Mouse (Mus musculus) midbrain, embryonic 14.5 days (tissue): ENCODE results near the gene Cnr2. TPM values are rescaled to one million over a fixed set of nuclear protein-coding genes. Genes with fewer than 3 reads are reported as not detected.

ENCODE experiments used
- ATAC-seq: fragments of 200-750 bp; cut with Nextera tagmentation; 2 replicates; pipeline ENCODE4 v1.8.0; 2017; ENCODE audit warnings: moderate number of reproducible peaks, moderate library complexity; ENCODE audit not compliant: low FRiP score, low TSS enrichment
- DNase-seq: peaks from one replicate; pipeline ENCODE4 v3.0.0-alpha.2; 2015
- H3K27ac ChIP-seq: fragments of 300-500 bp; sonication (generic); replicated peaks from 2 replicates; pipeline ENCODE4 v1.5.1; 2014; ENCODE audit warnings: mild to moderate bottlenecking, low read depth, low read length, moderate library complexity
- H3K27me3 ChIP-seq: fragments of 300-500 bp; sonication (generic); 2 replicates; pipeline ENCODE4 v1.6.1; 2014; ENCODE audit warnings: low read length, control low read depth, mixed read lengths; ENCODE audit not compliant: control insufficient read depth, insufficient read depth
- H3K36me3 ChIP-seq: fragments of 300-500 bp; sonication (generic); 2 replicates; pipeline ENCODE4 v1.6.1; 2014; ENCODE audit warnings: low read length, control low read depth; ENCODE audit not compliant: control insufficient read depth, insufficient read depth
- H3K4me1 ChIP-seq: fragments of 300-500 bp; sonication (generic); 2 replicates; pipeline ENCODE4 v1.6.1; 2014; ENCODE audit warnings: mild to moderate bottlenecking, antibody characterized with exemption, low read length, control low read depth; ENCODE audit not compliant: control insufficient read depth, insufficient read depth
- H3K4me2 ChIP-seq: fragments of 300-500 bp; sonication (generic); 2 replicates; pipeline ENCODE4 v1.6.1; 2014; ENCODE audit warnings: mild to moderate bottlenecking, low read length, moderate library complexity
- H3K4me3 ChIP-seq: fragments of 300-500 bp; sonication (generic); replicated peaks from 2 replicates; pipeline ENCODE4 v1.5.1; 2014; ENCODE audit warnings: low read depth, low read length
- H3K9ac ChIP-seq: fragments of 300-500 bp; sonication (generic); replicated peaks from 2 replicates; pipeline ENCODE4 v1.6.1; 2014; ENCODE audit warnings: mild to moderate bottlenecking, low read length, moderate library complexity
- H3K9me3 ChIP-seq: fragments of 300-500 bp; sonication (generic); 2 replicates; pipeline ENCODE4 v1.6.1; 2016; ENCODE audit warnings: low read length, control low read depth, mixed read lengths; ENCODE audit not compliant: control insufficient read depth
- WGBS: fragments of 180-500 bp; shearing (Covaris S2); extraction: QIAGEN DNeasy Blood & Tissue Kit; methylation state at CpG from one replicate; pipeline ENCODE4 v1.1.7; 2014; 5-methylcytosine and 5-hydroxymethylcytosine counted together
- polyA plus RNA-seq: library from polyadenylated mRNA; unstranded; fragments of >200 nt; fragmentation: Nextera tagmentation; extraction: Ambion mirVana; gene quantifications from 2 replicates; pipeline ENCODE4 v1.2.1, GENCODE M21; 2014

The Cnr2 gene
- polyA plus RNA-seq, 1 experiment from 2014 or later, result 0.17 TPM

- H3K4me3 ChIP-seq, result no peak overlapping the region
- no peaks in the 10 kb centered on the region for H3K27me3 ChIP-seq
- H3K9ac ChIP-seq, result no peak overlapping the region
- H3K4me2 ChIP-seq, result no peak overlapping the region
- no peak for ATAC-seq
- DNase-seq, result no peak
- no peak overlapping the region for H3K27ac ChIP-seq
- H3K9me3 ChIP-seq, result no peaks in the 10 kb centered on the region
- no peaks in the 10 kb centered on the region for H3K4me1 ChIP-seq
- WGBS, result 89% methylated on average over 3 of the region's 3 CpGs
- H3K36me3 ChIP-seq, result no peaks in the 10 kb centered on the region
Observed at GRCm38 (mm10) chr4:135906633-135907032, 11.4 kb downstream of the Cnr2 start.

GRCm38 (mm10) chr4:135909326-135910066 is 14.3 kb downstream of the Cnr2 start:
- WGBS, result 79% methylated on average over 13 of the region's 13 CpGs
- ATAC-seq (no peak), DNase-seq (no peak)
- Histone ChIP-seq H3K4me2 (no peak overlapping the region), H3K9me3 (no peaks in the 10 kb centered on the region), H3K9ac (no peak overlapping the region), H3K27ac (no peak overlapping the region), H3K36me3 (no peaks in the 10 kb centered on the region), H3K27me3 (no peaks in the 10 kb centered on the region), H3K4me3 (no peak overlapping the region), H3K4me1 (no peaks in the 10 kb centered on the region)

- no peak for DNase-seq
- no peak for ATAC-seq
- Histone ChIP-seq H3K27me3 (no peaks in the 10 kb centered on the region), H3K9me3 (no peaks in the 10 kb centered on the region), H3K4me1 (no peaks in the 10 kb centered on the region), H3K36me3 (no peaks in the 10 kb centered on the region), H3K9ac (no peak overlapping the region), H3K4me2 (no peak overlapping the region), H3K4me3 (no peak overlapping the region), H3K27ac (no peak overlapping the region)
- WGBS, result 74% methylated on average over 7 of the region's 7 CpGs
Observed at GRCm38 (mm10) chr4:135911531-135911930, 16.3 kb downstream of the Cnr2 start.

- H3K27ac ChIP-seq, result no peak overlapping the region
- no peaks in the 10 kb centered on the region for H3K27me3 ChIP-seq
- no peaks in the 10 kb centered on the region for H3K36me3 ChIP-seq
- H3K9me3 ChIP-seq, result no peaks in the 10 kb centered on the region
- 70% methylated on average over 3 of the region's 3 CpGs for WGBS
- H3K4me2 ChIP-seq, result no peak overlapping the region
- ATAC-seq (no peak), DNase-seq (no peak)
- H3K9ac ChIP-seq, result no peak overlapping the region
- no peaks in the 10 kb centered on the region for H3K4me1 ChIP-seq
- no peak overlapping the region for H3K4me3 ChIP-seq
Observed at GRCm38 (mm10) chr4:135912164-135912563, 17.0 kb downstream of the Cnr2 start.

DNA sequence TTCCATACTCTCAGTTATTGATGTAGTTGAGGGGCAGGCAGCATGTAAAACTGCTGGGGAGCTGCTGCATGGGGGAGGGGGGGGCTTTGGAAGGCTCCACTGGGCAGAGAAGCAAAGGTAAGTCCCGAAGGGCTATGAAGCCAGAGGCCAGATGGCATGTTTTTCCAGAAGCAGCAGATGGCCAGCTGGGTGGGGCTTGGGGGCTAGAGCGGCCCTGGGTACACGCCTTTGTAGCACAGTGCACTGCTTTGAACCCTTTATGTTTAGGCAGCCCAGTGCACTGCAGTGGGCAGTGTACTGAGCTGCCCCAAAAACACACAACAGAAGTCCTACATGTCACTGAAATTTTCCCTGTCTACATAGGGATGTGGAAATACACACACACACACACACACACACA is 17.6 kb downstream of the Cnr2 start:
- DNase-seq, result peak; percentile 61
- H3K27ac ChIP-seq, result peak overlapping the region; percentile 45; the same call in 1 of the 2 replicates
- H3K4me1 ChIP-seq, result no peaks in the 10 kb centered on the region
- H3K9ac ChIP-seq, result no peak overlapping the region
- H3K9me3 ChIP-seq, result no peaks in the 10 kb centered on the region
- no peaks in the 10 kb centered on the region for H3K27me3 ChIP-seq
- peak; percentile 58; the same call in 1 of the 2 replicates for ATAC-seq
- WGBS, result 14% methylated on average over 3 of the region's 3 CpGs
- no peak overlapping the region for H3K4me2 ChIP-seq
- H3K36me3 ChIP-seq, result no peaks in the 10 kb centered on the region
- H3K4me3 ChIP-seq, result no peak overlapping the region

GRCm38 (mm10) chr4:135913433-135913832 is 18.2 kb downstream of the Cnr2 start:
- 68% methylated on average over 4 of the region's 4 CpGs for WGBS

GRCm38 (mm10) chr4:135918635-135919279 is 23.6 kb downstream of the Cnr2 start:
- WGBS, result 91% methylated on average over 13 of the region's 13 CpGs
- H3K4me2 ChIP-seq, result no peak overlapping the region
- no peak overlapping the region for H3K9ac ChIP-seq
- no peaks in the 10 kb centered on the region for H3K9me3 ChIP-seq
- ATAC-seq, result no peak
- H3K36me3 ChIP-seq, result 0 out of 2 replicates have a peak, but pooled peaks cover 5% of the 10 kb centered on the region
- H3K4me3 ChIP-seq, result no peak overlapping the region
- no peak overlapping the region for H3K27ac ChIP-seq
- DNase-seq, result no peak
- H3K27me3 ChIP-seq, result no peaks in the 10 kb centered on the region
- H3K4me1 ChIP-seq, result peaks cover 8% of the 10 kb centered on the region

More at GRCm38 (mm10) chr4:135913433-135913832, 18.2 kb downstream of the Cnr2 start:
- DNase-seq, result no peak
- Histone ChIP-seq H3K36me3 (no peaks in the 10 kb centered on the region), H3K4me2 (no peak overlapping the region), H3K4me3 (no peak overlapping the region), H3K9ac (no peak overlapping the region), H3K4me1 (no peaks in the 10 kb centered on the region), H3K27me3 (no peaks in the 10 kb centered on the region), H3K27ac (peak overlapping the region; percentile 45; the same call in 1 of the 2 replicates), H3K9me3 (no peaks in the 10 kb centered on the region)
- no peak for ATAC-seq

GRCm38 (mm10) chr4:135919280-135919639 is 24.1 kb downstream of the Cnr2 start:
- Histone ChIP-seq H3K27ac (no peak overlapping the region), H3K9me3 (no peaks in the 10 kb centered on the region), H3K9ac (no peak overlapping the region), H3K4me3 (no peak overlapping the region), H3K4me2 (no peak overlapping the region), H3K27me3 (no peaks in the 10 kb centered on the region), H3K36me3 (0 out of 2 replicates have a peak, but pooled peaks cover 8% of the 10 kb centered on the region), H3K4me1 (peaks cover 8% of the 10 kb centered on the region)
- DNase-seq (no peak), ATAC-seq (no peak)
- 100% methylated on average over 3 of the region's 3 CpGs for WGBS
